Mouse (Mus musculus): ENCODE measurements around the gene Rrnad1.

GRCm38 (mm10) chr3:87884291-87884690 is 46.2 kb downstream of the Rrnad1 start:
- no peak for TF ChIP-seq CTCF (conservative IDR thresholded peaks at IDR 0.05; ENCODE audit: insufficient read depth, insufficient read length, low read depth, low read length)
- TF ChIP-seq POLR2A (IDR thresholded peaks at IDR 0.05; ENCODE audit: low read depth, low read length): no peak
